Mouse (Mus musculus): ENCODE data around the gene Dnase1l2.

The Dnase1l2 gene

GRCm38 (mm10) chr17:24442632-24443155, at the start of gene Dnase1l2:
TSS of gene Dnase1l2 (minus strand) at chr17:24443105.
- no peak for DNase-seq

GRCm38 (mm10) chr17:24490399-24490798, 47.5 kb upstream of the Dnase1l2 start:
- DNase-seq = no peak

GRCm38 (mm10) chr17:24489265-24490030, 46.5 kb upstream of the Dnase1l2 start:
- DNase-seq = no peak

- DNase-seq = peak; percentile 70
These were observed 45.9 kb upstream of the Dnase1l2 start for GRCm38 (mm10) chr17:24488662-24489264.

- peak; percentile 66 for DNase-seq
These were observed 45.3 kb upstream of the Dnase1l2 start, which contains the start of gene Caskin1 for GRCm38 (mm10) chr17:24488186-24488661. TSS of gene Caskin1 (plus strand) at chr17:24488601.

- DNase-seq = no peak
These were observed 42.4 kb upstream of the Dnase1l2 start for GRCm38 (mm10) chr17:24485090-24485860.

GRCm38 (mm10) chr17:24483495-24483894, 40.6 kb upstream of the Dnase1l2 start:
- no peak for DNase-seq

- DNase-seq = no peak
These were observed 38.3 kb upstream of the Dnase1l2 start for GRCm38 (mm10) chr17:24481027-24481815.

- DNase-seq = no peak
These were observed 37.4 kb upstream of the Dnase1l2 start for GRCm38 (mm10) chr17:24480201-24480826.

GRCm38 (mm10) chr17:24479431-24479830, 36.5 kb upstream of the Dnase1l2 start:
- DNase-seq = no peak

- DNase-seq = peak; percentile 97
These were observed 35.9 kb upstream of the Dnase1l2 start, which contains the start of gene Mlst8 for GRCm38 (mm10) chr17:24478663-24479380. TSS of gene Mlst8 (minus strand) at chr17:24479078.

GRCm38 (mm10) chr17:24477985-24478600, 35.2 kb upstream of the Dnase1l2 start:
- no peak for DNase-seq

- no peak for DNase-seq
These were observed 34.4 kb upstream of the Dnase1l2 start for GRCm38 (mm10) chr17:24477053-24477984.

- DNase-seq = no peak
These were observed 33.3 kb upstream of the Dnase1l2 start for GRCm38 (mm10) chr17:24476022-24476776.

- DNase-seq = no peak
These were observed 32.7 kb upstream of the Dnase1l2 start for GRCm38 (mm10) chr17:24475586-24475985.

GRCm38 (mm10) chr17:24474557-24474956, 31.7 kb upstream of the Dnase1l2 start:
- DNase-seq = no peak

- DNase-seq = no peak
These were observed 30.8 kb upstream of the Dnase1l2 start, which contains the start of gene Bricd5 for GRCm38 (mm10) chr17:24473612-24474275. TSS of gene Bricd5 (plus strand) at chr17:24473884.

- no peak for DNase-seq
These were observed 29.6 kb upstream of the Dnase1l2 start for GRCm38 (mm10) chr17:24472512-24472911.

Measured in right cerebral cortex, postnatal 25 days (tissue).